Mouse (Mus musculus) ES-E14 (cell line): ENCODE results near the gene Ctr9.

Source experiments
- HCFC1 ChIP-seq: IDR thresholded peaks from 2 replicates; pipeline ENCODE4 v1.6.1; 2012; ENCODE audit warnings: low read length, inconsistent platforms, borderline replicate concordance; ENCODE audit not compliant: insufficient read depth
- ZC3H11A ChIP-seq: IDR thresholded peaks from 2 replicates; pipeline ENCODE4 v1.6.1; 2012; ENCODE audit warnings: low read depth, mild to moderate bottlenecking, inconsistent platforms, low read length, borderline replicate concordance

DNA sequence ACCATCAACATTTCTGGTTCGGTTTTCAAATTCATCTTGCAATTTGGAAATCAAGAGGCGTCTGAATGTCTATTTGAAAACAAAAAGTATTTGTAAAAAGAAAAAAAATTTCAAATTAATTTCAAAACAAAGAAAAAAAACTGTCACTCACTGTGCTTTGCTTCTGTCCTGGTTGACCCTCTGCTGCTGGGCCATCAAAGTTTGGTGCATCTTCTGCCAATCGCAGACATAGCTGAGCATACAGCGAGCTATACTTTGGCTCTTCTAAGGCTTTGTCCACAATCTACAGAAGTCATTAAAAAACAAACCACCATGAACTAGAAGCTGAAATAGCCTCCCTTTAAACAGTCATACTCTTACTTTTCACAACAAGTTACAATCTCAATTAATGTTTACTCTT, 49.5 kb downstream of the Ctr9 start:
- TF ChIP-seq ZC3H11A (no peak), HCFC1 (no peak)
